Mouse (Mus musculus): ENCODE measurements around the gene Clk4.

Gene Clk4

DNA sequence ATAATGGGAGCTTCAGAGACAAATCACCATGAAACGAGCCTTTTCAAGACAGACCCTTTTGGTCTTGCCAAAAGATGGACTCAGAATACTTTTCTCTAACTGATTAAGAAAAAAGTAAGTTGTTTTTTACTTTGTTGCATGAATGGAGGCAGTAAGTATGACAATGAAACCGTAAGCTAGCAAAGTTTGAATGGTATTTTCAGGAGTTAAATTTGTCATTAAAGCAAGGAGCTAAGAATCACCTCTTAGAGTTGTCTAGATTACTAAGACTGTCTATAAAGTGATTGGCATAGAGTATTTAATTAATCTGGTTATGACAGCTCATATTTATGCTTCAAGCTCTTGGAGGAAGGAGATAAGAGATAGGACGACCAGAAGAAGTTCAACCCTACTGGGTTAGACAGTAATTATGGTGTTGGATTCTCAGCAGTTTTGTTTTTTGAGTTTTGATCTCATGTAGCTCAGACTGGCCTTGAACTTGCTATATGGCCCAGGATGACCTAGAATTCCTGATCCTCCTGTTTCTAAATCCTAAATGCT, at the start of gene Clk4:
Gene Clk4 (plus strand): TSS at position 51 of the 540 bp plus-strand sequence.
- DNase-seq (ENCODE audit: low read depth, low spot score): no peak

DNA sequence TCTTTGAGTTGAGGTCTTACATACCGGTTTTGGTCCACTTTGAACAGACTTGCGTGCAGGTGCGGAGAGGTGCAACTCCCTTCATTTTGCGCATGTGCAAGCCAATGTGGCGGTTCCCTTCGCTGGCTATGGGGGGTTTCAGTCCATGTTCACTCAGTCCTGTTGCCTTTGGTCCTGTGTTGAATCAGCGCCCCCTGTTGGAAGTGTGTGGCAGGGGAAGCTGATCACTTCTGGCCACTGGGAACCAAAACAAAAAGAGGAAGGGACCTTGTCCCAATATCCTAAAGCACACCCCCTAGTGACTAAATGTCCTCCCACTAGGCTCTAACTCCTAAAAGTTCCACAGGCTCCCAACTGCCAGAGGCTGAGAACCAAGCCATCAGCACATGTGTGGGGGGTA, 47.5 kb upstream of the Clk4 start:
- DNase-seq (ENCODE audit: low read depth, low spot score): no peak

DNA sequence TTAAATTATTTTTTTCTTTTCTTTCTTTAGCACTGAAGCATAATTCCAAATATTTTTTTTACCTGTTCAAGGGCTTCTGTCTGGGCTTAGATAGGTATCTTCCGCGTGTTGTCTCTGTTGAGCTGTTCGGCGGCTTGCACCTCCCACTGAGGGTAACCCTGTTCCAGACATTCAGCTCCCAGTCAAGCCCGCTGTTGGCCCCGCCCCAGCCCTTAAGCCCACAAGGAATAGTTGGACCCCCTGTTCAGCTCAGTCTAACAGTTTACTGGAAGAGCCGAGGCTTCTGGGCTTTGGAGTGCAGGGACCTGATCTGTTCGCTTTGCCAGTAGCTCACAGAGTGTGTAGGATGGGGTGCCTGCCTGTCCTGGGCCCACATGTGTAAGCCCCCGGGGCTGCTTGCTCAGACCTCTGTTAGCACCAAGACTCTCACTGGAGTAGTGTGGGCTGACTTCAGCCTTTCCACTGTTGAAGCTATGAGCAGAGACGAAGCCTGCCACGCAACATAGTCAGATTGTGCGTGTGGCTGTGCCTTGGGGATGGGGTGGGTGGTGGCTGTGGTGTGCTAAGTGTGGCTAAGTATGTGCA, 42.0 kb upstream of the Clk4 start:
- no peak for DNase-seq (ENCODE audit: low read depth, low spot score)

DNA sequence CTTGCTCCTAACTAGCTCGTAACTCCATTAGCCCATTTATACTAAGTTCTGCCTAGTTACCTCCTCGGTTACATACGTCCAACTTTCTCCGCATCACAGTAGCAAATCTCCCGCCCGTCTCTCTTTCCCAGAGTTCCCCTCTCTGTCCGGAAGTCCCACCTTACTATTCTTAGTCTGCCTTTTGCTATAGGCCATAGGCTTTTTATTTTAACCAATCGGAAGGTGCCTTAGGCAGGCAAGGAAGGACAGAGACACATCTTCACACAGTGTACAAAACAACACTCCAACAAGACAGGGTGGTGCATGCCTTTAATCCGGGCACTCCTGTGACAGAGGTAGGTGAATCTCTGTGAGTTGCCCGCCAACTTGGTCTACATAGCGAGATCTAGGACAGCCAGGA, 41.2 kb upstream of the Clk4 start, which contains the start of gene Gm12569:
Gene Gm12569 (plus strand): TSS at position 166 of the 400 bp plus-strand sequence.
- no peak for DNase-seq (ENCODE audit: low read depth, low spot score)

DNA sequence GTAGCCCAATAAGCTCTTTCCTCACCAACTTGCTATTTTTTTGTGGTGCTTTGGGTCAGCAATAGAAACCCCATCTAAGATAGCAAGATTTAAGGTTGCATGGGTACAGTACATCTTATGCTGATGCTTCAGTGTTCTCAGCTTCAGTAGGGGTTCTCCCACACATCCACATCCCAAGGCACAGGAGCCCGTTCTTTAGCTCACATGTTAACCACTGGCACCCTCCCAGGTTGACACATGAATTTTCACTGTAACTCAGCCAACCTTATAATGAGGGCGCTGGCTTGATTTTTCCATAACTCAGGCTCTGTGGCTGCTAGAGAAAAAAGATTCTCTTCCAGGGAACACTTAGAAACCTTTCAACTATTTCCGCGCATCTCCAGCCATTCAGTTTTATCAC, 34.4 kb upstream of the Clk4 start:
- no peak for DNase-seq (ENCODE audit: low read depth, low spot score)

DNA sequence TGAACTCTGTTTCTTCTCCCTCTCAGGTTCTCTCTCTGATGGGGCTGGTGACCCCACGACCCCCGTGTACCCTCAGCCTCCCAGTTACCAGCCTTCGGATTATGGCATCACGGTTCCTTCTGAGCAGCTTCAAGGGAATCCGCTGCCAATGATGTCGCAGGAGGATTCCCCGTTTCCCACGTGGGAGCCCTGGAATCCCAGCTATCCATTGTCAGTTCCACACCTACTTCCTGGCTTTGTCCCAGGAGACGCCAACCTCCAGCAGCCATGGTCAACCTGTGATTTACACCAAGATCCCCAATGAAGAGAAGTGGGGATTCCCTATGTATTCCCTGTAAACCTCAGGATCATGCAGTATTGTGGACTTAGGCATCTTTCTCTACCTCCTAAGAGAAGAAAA, 26.9 kb upstream of the Clk4 start:
- no peak for DNase-seq (ENCODE audit: low read depth, low spot score)

DNA sequence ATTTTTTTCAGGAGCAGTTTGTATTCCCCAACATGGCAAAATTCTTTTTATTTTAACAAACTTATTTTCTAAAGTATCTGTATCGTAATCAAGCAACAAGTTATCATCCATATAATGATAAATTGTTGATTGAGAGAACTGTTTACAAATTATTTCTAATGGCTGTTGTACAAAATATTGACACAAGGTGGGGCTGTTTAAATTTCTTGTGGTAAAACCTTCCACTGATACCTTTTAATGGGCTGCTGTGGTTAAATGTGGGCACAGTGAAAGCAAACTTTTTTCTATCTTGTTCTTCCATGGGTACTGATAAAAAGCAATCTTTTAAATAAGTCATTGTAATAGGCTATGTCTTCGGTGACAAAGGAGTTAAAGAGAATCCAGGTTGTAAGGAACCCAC, 18.6 kb upstream of the Clk4 start:
- no peak for DNase-seq (ENCODE audit: low read depth, low spot score)

DNA sequence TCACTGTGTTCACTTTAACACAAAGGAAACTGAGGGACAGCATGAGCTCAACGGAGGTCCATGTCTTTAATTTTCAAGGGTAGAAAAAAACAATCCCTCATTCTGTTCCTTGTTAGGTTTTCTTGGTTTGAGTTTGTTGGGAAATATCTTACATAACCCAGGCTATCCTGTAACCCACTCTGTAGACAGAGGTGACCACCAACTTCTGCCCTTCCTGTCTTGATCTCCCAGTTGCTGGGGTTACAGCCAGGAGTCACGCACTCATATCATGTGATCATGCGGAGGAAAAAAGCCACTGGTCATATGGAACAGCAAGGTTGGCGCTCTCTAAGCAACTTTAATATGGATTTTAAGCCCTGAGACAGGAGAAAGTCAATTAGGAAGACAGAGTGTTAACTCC, 4.5 kb upstream of the Clk4 start:
- DNase-seq (ENCODE audit: low read depth, low spot score): no peak

DNA sequence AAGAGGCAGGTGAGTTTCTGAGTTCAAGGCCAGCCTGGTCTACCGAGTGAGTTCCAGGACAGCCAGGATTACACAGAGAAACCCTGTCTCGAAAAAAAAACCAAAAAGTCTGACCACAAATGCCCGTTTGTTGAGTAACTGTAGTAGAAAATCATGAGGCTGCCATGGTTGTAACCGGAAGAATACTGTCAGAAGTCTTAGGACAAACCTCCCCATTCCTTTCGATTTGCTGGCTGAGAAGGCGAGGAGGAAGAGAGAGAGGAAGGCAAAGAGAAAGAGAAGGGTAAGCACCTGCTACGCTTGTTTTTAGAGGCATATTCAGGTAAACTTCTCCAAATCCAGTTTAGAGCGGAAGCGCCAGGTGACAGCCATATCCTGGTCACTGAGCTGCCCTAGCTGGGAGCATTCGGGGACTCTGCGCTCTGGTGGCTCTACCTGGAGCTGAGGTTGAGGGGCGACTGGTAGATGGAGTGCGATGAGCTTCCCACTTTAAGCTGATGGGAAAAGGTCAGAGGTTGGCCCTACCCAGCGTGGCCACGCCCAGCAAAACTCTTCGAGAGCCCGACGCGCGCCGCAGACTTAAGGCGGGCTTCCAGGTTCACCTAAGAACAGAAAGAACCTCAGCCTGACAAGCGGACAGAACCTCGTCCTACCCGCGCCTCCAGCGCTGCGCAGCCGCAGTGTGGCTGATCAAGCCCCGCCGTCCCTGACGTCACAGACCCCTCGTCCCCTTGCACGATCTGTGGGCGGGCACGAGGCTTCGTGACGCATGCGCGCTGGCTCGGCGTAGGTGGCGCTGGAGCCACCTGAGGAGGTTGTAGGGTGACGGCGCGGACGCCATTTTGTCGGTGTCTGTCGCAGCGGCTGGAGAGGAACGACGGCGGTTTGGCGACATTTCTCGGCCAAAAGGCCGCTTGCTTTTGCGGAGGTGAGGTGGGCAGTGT, 1.1 kb downstream of the Clk4 start, which contains the start of gene BC049762:
Gene BC049762 (minus strand): TSS at position 705 of the 944 bp plus-strand sequence.
- peak; percentile 99 for DNase-seq (ENCODE audit: low read depth, low spot score)

DNA sequence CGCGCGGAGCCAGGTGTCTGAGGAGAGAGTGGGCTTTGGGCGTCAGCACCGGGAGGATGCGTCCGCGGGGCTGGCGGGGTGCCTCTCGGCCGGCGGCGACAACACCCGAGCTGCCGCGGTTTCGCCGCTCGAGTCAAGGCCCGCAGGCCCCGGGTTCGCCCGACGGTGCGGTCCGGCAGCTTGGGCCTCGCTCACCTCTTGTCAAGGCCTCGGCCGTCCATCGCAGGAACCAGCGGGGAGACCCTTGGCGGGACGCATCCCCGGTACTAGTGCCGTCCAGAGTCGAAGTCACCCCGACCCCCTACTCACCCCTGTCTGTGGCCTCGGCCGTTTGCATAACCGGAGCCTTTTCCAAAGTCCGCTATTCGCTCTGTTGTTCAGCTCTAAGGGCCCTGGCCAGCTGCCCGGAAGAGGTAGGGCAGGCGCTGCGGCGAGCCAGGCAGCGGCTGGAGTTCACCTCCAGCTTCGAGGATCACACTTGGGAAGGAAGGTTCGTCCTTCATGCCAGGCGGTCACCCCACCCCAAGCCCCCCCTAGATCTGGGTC, 1.8 kb downstream of the Clk4 start:
- peak; percentile 34 for DNase-seq (ENCODE audit: low read depth, low spot score)

DNA sequence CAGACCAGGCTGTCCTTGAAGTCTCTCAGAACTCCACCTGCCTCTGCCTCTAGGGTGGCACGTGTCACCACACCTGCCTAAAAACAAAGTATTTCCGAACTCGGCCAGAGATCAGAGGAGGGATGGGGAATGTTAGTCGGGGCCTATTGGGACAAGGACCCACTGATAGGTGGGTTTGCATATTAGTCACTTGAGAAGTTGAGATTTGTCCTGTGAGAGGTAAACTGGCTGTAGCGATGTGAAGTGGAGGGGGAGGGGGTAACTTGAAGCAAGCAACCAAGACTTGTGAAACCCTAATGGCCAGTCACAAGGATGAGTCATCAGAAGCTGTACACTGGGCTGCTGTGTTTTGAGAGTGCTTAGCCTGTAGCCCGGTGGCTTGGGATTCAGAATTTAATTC, 2.8 kb downstream of the Clk4 start:
- DNase-seq (ENCODE audit: low read depth, low spot score): no peak

DNA sequence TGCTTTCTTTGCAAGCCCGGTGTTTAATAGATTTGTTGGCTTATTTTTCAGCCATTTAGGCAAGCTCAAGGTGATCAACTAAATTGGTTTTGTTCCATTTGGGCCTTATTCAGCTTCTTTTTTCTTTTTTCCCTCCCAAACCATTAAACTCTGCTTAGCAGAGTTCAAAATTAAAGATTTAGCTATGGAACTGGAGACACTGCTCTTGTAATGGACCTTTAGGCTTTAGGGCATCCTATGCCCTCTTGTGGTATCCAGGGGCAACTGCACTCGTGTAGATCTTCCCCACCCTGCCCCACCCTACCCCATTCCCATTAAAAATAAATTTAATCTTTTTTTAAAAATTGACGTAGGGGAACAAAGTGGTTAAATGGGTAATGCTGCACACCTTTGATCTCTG, 3.8 kb downstream of the Clk4 start:
- DNase-seq (ENCODE audit: low read depth, low spot score): peak; percentile 44

DNA sequence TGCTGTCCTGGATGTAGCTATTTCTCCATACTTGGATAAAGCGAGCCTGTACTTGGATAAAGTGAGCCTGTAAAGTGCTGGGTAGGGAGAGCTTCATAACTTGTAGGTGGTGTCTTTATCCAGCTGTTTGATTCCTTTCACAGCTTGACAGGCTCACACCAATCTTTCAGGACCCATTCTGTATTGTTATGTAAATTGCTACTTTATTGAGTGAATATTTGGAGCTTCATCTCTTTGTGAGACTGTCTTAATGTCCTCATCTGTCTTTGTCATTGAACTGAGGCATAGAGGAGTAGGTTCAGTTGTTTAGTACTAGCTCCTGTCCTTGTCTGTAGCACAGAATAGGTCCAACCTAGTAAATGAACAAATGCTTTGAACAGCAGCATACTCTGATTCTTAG, 12.9 kb downstream of the Clk4 start:
- no peak for DNase-seq (ENCODE audit: low read depth, low spot score)

DNA sequence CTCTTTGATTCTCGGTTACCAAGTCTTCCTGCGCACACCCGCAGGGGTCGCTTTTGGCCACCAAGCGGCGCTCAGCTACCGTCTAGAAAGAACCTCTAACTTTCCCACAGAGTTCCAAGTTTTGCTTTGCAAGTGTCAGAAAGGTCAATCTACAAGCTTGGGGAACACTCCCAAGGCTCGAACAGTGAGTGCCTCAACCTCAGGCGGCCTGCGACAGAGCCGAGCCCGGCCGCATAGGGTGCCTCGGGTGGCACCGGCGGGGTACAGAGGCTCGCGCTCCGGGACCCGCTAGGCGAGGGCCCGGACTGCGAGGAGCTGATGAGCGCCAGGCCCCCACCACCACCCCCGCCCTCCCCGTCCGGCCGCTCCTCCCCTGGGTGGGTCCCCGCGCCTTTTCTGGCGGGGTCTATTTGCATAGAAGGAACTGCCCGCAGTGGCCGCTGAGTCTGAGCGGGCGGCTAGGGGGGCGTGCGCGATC, 28.1 kb downstream of the Clk4 start, which contains the start of gene Col23a1:
Gene Col23a1 (plus strand): TSS at position 357 of the 478 bp plus-strand sequence.
- peak; percentile 89 for DNase-seq (ENCODE audit: low read depth, low spot score)

DNA sequence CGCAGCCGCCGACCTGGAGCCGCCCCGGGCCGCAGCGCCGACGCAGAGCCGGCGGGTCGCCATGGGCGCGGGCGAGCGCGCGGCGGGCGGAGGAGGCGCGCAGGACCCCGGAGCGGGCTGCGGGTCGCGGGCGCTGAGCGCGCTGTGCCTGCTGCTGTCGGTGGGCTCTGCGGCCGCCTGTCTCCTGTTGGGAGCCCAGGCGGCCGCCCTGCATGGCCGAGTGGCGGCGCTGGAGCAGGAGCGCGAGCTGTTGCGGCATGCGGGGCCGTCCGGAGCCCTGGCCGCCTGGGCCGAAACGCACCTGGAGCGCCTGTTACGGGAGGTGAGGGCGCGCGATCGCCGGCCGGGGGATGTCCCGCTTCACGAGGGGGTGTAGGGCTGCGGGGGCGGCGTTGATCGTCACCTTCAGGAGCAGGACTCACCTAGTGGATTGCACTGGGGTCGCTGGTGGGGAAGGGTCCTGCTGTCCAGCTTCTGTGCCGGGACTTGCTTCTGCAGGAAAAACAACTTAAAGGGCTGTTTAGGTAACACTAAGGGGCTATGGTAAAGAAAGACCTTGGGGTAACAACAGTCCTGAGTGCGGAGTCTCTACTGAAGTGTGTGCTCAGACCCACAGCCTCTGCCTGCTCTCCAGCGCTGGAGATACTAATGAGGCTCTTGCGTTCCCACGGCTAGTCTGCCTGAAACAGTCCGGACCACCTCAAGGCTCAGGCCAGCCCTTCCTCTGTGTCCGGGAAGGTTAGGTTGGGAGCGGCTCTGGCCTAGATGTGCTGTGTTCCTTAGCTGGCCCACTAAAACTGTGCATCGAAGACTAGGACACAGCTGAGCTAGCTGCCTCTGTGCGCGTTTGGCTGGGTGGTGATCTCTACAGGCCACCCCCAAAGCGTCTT, 28.8 kb downstream of the Clk4 start:
- DNase-seq (ENCODE audit: low read depth, low spot score): peak; percentile 66

DNA sequence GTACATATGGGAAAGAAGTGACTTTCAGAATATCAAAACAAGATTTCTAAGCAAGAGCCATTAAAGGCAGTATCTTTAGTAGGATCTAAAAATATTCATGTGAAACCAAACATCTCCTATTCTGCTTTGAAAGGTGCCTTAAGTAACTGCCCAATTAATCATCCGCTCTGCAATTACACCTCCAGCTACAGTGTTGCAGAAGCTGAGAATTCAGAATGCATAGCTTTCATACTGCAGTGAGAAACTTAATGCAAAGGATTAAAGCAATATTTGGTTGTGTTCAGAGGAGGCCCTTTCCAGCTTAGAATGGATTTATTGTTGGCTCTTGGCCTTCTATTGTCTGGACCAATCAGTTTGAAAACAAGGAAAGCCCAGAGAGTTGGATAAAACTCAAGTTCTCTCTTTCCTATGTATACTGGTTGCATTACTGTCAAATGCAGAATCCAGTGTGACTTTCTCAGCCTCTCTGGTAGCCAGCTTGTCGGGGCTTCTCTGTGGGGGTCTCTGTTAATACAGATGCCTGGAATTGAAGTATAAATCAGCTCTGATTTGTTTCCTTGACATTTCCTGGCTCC, 32.5 kb downstream of the Clk4 start:
- no peak for DNase-seq (ENCODE audit: low read depth, low spot score)

DNA sequence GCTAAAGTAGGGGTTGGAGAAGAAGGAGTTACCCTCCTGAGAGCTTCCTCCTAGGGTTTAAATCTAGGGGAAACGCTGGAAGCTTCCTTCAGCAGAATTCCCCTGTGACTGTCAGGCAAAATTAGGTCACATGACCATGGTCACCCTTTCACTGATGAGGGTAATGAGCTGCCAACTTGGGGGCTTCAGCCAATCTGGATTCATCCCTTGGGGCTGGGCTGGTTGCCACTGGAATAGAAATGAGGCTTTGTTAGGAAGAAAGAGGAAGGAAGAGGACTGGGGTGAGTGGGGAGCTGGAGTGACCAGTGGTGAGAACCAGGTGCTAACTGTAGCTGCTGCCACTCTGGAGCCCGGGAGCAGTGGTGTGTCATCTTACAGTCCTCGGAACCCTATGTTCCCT, 34.2 kb downstream of the Clk4 start:
- no peak for DNase-seq (ENCODE audit: low read depth, low spot score)

DNA sequence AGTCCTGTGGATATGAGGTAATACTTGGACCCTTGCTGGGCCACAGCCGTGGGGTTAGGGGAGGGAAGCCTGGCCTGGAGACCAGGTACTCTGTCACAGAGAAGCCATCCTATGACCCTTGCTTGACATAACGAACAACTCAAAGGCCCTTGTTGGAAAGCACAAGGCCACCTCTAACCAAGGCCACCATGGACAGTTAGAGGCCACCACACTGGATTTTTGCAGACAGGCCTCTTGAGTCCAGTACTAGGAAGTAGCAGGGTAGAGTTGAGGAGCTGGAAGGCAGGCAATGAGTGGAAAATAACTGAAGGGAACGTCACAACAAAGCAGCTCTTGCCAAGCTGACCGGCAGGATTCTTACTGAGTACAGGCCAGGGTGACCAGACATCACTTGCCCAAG, 37.2 kb downstream of the Clk4 start:
- DNase-seq (ENCODE audit: low read depth, low spot score): no peak

DNA sequence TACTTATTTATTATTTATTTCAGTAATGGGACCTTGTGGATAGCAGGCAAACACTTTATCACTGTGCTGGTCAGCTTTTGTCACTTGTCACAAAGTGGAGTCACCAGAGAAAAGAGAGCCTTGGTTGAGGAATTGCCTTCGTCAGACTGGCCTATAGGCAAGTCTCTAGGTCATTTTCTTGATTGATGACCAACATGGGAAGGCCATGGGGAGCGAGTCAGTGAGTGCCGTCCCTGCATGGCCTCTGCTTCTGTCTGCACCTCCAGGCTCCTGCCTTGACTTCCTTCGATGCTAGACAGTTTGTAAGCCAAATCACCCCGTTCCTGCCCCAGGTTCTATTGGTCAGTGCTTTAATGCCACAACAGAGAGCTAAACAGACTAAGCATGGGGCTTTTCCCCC, 40.9 kb downstream of the Clk4 start:
- no peak for DNase-seq (ENCODE audit: low read depth, low spot score)

DNA sequence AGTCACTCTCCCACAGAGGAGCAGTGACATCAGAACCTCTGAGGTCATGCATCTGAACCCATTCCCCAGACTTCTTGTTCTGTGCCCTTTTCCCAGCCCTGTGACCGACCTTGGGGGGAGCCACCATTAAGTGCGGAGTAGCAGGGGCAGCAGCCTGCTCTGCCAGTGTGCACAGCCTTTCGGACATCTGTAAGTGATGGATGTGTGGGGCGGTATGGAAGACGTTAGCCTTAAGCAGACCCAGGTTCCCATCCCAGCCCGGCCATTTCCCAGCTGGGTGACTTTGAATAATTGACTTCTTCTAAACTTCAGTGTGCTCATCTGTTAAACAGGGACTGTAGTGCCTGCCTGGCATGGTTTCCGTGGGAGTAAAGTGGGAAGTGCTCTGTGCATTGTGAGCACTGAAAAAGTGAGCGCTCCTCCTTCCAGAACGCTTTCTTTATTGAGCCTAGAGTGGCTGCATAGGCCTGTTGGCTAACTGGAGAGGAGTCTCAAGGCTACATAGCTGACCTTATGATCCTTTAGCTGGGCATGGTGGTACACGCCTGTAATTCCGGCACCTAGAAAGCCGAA, 42.5 kb downstream of the Clk4 start:
- DNase-seq (ENCODE audit: low read depth, low spot score): peak; percentile 25
